Mouse (Mus musculus) E14TG2a.4 (cell line): ENCODE results near the gene Oasl1.

ENCODE experiments used
- CTCF ChIP-seq: conservative IDR thresholded peaks from 2 replicates; pipeline ENCODE4 v1.5.1; 2014; ENCODE audit warnings: low read length
- POU5F1 ChIP-seq: IDR thresholded peaks from 2 replicates; pipeline ENCODE4 v1.6.1; 2014; ENCODE audit warnings: low read length, borderline replicate concordance

DNA sequence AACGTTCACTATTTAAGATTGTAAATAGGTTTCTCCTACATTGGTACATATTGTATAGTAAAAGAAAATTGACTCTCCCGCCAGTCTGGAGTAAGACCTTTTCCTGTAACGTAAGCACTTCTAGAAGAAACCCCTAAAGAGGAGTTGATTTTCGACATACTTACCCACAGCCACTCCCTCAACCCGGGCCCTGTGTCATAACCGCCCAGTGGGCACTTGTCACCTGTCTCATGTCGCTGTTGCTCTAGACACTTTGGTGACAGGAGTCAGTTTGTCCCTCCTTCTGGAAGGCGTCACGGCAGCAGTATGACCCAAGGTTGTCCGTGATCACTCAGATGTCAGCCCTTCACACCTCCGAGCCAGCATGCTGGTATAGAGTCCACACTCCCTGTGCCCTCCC lies 40.0 kb upstream of the Oasl1 start:
- no peak for TF ChIP-seq CTCF
- no peak for TF ChIP-seq POU5F1
